Mouse (Mus musculus) mouse embryonic stem cell (cell line): ENCODE measurements around the gene Slc22a14.

Experiments used
- in situ Hi-C, 2 experiments: fragments of 300-500 bp; cut with MboI; formaldehyde crosslinking; loops; 1 replicate in 1 of 2; 3 replicates in 1 of 2; pipeline ENCODE4 v1.14.3; 2019 to 2020; ENCODE audit warnings: low sequenced_read_pairs in 2 of 2, low pct_unique_long_range_greater_than_20kb in 1 of 2, mixed read lengths in 1 of 2; ENCODE audit not compliant: unreplicated experiment in 1 of 2

The Slc22a14 gene

DNA sequence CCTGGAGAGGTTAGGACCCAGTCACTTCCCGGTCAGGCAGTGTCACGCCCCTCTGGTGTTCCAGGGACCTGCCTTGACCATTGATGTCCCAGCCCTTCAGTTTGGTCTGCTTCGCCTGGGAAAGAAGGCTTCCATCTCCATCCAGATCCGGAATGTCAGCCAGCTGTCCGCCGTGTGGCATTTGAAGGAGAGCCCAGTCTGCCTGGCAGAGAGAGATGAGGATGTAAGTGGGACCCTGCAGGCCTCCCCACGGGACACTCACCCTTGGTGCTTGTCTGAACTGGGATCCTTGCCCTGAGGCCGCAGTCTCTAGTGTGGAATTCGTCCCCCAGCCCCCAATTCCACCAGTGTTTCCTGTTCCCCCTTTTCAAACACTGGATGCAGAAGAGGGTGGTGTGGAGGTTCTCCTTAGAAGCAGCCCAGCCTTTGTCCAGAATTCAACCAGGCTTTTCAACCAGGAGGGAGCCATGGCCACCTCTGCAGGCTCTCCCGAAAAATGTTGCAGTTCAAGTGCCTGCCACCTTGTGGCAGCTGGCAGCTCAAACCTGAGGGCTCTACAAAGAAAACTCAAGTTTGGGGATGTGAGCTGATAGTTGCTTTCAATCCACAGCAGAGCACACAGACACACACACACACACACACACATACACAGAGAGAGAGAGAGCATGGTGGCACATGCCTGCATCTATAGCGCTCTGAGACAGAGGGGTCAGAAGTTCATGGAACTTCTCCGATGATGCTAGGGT lies 236.7 kb downstream of the Slc22a14 start:
- in situ Hi-C loops, result no loop called here

GRCm38 (mm10) chr9:119122596-119123369 lies 242.6 kb downstream of the Slc22a14 start:
- in situ Hi-C loops, result no loop called here

DNA sequence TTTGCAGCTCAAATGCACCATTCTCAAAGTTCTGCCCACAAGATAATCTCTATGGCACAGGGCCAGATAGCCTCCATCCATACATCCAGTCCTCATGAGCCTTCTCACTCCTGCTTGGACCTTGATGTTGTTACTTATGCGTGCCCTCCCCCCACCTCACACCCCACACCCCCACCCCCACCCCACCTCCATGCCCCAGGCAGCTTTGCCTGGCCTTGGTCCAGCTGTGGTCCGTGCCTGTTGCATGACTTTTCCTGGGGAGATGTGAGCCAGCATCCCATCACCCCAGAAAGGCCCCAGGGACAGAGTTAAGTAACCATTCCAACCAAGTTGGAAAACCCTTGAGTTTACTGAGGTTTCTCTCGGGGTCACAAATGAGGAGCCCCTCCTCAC lies 245.2 kb downstream of the Slc22a14 start:
- in situ Hi-C loops, result no loop called here
